Mouse (Mus musculus): Measurements from ENCODE around the gene Ncam1.

The Ncam1 gene

DNA sequence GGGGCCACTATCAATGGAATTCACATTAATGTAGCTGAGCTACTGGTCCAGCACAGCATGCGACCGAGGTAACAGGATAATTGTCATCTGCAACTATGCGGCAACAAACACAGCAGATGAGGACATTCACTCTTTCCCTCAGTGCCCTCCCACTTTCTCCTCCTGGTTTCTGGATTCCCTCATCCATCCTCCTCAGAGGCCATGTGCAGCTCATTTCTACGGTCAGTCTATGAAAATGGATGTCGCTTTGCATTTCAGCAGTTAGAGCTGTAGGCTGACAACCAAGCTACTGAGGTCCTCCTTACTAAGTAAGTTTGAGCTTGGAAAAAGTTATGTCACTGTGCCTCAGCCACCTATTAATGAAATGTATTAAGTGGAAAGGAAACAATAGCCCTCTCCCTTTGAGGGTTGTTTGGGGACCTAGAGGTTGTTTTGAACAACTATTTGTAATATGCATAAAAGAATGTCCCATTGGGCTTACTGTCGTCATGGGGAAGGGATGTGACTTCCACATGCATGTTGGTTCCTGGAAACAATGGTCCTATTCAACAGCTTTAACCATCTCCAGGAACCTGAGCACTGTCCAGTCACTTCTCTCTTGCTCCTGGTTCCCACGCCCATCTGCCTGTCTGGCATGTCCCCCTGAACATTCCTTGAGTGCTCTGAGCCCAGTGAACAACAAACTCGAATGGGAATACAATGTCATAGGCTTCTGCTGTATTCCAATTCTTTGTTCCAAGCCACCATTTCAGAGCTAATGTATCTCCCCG, 122.8 kb downstream of the Ncam1 start:
- in situ Hi-C loops (cut with MboI): no loop called here

GRCm38 (mm10) chr9:49672646-49673199, 126.0 kb downstream of the Ncam1 start:
- in situ Hi-C loops (cut with MboI): no loop called here

DNA sequence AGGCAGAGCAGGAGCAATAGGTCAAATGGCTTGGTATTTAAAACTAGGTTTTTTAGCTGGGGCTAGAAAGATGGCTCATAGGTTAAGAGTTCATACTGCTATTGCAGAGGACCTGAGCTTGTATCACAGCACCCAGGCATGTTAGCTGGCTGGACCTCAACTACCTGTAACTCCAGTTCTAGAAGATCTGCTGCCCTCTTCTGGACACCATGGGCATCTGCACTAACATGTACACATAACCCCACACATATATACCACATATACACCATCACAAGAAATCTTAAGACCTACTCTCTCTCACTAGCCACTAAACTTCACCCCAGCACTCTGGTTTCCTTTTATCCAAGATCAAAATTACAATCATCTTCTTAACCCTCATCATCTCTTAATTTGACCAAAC, 131.7 kb downstream of the Ncam1 start:
- in situ Hi-C loops (cut with MboI): no loop called here

- in situ Hi-C loops (cut with MboI): no loop called here
These were observed 133.4 kb downstream of the Ncam1 start for GRCm38 (mm10) chr9:49665361-49665760.

DNA sequence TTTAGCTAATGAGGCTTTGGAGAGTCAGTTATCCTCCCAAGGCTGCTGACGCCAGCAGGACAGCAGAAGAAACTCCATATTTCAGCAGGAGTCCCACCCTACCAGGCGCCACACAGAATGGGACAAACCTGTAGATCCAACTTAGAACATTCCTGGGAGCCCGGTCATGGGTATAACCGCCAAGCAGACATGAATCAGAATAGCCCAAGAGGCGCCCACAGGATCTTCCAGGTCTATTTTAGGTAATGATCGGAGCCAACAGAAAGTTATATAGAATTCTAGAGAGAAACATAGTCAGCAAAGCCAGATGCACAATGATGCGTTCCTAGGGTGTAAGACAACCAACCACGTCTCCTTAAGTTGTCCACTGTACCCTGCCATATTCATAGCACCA, 134.8 kb downstream of the Ncam1 start:
- in situ Hi-C loops (cut with MboI): no loop called here

DNA sequence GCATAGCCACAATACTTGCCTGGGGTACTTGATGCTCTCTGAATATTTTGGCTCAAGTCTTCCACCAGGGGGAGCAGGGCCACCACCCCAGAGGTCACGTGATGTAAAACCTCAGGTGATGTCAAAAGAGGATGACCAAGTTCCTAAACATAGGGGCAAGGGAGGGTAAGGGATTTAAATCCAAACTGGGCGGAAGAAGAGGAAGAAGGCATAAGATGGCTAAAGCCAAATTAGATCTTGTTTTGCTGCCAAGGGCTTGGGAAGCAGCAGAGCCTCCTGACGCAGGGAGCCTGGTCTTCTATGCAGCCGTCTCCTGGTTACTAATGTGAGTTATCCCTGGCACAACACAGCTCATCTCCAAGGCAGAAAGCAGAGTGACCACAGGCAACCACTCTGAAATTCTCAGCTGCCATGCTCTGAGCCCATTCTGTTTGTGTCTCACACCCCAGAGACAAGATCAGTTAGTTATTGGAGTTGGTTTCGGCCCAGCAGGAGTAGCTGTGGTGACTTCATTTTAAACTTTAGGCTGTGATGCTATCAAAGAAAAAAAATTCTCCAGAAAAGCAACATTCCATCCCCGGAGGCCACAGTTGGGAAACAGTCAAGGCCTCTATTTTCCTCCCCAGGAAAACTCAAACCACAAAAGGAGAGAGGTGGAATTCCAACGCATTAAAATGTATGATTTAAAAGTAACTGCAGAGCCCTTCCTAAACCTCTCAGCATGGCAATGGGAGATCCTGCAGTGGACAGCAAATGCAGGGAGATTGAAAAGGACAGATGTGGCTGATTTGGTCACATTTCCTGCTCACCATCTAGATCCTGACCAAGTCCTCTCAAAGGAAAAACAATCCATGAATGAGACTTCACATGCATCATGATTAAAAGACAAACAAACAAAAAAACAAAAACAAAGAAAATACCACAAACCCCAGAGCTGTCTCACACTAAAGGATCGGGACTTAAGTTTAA, 135.5 kb downstream of the Ncam1 start:
- in situ Hi-C loops (cut with MboI): no loop called here

- in situ Hi-C loops (cut with MboI): no loop called here
These were observed 137.2 kb downstream of the Ncam1 start for GRCm38 (mm10) chr9:49661480-49661879.

GRCm38 (mm10) chr9:49658381-49658856, 140.3 kb downstream of the Ncam1 start:
- in situ Hi-C loops (cut with MboI): no loop called here

GRCm38 (mm10) chr9:49654470-49654869, 144.3 kb downstream of the Ncam1 start:
- in situ Hi-C loops (cut with MboI): no loop called here

DNA sequence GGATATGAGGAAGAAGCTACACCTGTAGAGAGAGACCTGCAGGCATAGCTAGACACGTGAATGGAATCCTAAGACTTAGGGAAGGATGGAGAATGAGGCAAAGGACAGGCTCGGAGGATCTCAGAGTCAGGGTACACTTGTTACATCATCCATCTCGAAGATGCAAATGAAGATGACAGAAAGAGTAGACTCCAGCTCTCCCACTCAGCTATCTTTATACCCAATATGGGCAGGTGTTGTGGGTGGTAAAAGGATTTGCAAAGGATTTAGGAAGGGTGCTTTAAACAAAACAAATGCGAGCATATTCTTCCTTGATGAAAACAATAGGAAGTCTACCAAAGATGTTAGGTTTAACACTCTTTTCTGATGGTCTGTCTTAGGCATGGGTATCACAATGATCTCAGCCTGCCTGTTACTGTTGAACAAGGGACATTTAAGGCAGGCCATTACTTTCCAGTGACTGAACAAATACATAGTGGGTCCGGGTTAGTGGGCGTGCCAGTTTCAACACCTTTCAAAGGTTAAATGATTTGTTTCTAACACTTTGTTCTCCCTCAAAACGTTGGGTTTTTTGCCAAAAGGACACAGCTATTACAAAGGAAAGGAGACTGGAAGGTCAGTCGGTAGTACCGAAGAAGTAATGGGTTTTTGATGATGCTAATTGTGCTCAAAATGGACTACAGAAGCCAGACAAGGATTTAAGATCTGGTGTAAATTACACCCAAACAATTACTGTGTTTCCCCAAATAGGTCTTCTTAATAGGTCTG, 145.1 kb downstream of the Ncam1 start:
- in situ Hi-C loops (cut with MboI): no loop called here

DNA sequence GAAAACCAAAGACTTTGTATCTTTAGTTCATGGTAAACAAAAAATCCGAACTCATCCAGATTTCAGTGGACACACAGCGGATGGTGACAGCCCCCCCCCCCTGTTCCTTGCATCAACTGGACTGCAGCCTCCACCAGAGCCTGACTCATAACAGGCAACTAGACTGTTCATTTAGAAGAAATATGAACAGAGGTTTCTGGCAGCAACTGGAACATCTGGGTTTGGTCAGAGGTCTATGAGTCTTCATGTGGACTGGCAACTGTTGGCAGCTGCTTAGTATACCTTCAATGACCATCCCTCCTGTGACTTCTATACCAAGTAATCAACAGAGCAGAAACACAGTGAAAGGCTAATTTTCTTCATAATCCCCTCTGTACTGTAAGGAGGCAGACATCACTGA, 154.4 kb downstream of the Ncam1 start:
- in situ Hi-C loops (cut with MboI): no loop called here

- in situ Hi-C loops (cut with MboI): no loop called here
These were observed 158.0 kb downstream of the Ncam1 start for GRCm38 (mm10) chr9:49640764-49641163.

GRCm38 (mm10) chr9:49640142-49640541, 158.6 kb downstream of the Ncam1 start:
- in situ Hi-C loops (cut with MboI): no loop called here

- in situ Hi-C loops (cut with MboI): no loop called here
These were observed 160.8 kb downstream of the Ncam1 start for GRCm38 (mm10) chr9:49637955-49638354.

DNA sequence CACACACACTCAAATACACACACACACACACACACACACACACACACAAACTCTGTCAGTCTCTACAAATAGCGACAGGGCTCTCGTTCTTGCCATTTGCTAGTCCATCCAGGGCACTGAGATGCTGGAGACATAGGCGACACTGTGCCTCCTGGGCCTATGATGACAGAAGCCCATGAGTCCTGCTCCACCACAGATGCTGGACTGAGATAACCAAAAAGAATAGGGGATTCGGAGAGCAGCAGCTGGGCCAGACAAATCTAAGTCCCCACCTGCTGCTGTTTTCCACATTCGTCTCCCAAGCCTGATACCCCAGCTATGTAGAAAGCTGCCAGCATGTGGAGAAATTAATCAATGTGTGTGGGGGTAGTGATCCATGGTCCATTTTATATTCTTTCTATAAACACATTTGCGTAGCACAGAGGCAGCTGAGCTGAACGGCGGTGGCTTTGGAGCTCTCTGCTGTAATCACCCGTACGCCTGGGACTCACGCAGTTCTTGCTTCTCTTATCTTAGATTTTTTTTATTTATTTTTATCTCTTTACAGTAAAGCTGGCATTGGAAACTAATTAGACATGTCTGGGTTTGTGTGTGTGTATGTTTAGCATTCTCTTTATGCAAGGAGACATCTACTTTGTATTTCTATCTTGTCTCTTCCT, 162.9 kb downstream of the Ncam1 start:
- in situ Hi-C loops (cut with MboI): no loop called here

- in situ Hi-C loops (cut with MboI): no loop called here
These were observed 166.1 kb downstream of the Ncam1 start for GRCm38 (mm10) chr9:49632591-49632990.

DNA sequence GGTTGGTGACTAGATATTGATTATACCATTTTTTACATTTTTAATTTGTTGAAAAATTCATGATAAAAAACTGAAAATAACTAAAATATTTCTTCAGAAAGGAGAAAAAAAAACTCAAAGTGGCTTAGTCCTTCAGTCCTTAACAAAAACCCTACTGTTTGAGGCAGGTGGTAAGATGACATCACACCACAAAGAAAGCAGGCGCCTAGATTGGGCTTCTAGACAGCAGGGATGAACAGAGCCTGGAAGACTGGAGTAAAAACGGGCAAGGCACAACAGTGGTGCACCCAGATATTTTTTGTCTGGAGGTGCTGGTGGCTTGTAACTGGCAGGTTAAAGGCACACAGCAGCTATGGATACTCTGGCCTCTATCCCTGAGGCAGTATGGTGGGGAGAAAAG, 168.4 kb downstream of the Ncam1 start:
- in situ Hi-C loops (cut with MboI): no loop called here

- in situ Hi-C loops (cut with MboI): no loop called here
These were observed 173.8 kb downstream of the Ncam1 start for GRCm38 (mm10) chr9:49624910-49625309.

GRCm38 (mm10) chr9:49623934-49624505, 174.7 kb downstream of the Ncam1 start:
- in situ Hi-C loops (cut with MboI): no loop called here

DNA sequence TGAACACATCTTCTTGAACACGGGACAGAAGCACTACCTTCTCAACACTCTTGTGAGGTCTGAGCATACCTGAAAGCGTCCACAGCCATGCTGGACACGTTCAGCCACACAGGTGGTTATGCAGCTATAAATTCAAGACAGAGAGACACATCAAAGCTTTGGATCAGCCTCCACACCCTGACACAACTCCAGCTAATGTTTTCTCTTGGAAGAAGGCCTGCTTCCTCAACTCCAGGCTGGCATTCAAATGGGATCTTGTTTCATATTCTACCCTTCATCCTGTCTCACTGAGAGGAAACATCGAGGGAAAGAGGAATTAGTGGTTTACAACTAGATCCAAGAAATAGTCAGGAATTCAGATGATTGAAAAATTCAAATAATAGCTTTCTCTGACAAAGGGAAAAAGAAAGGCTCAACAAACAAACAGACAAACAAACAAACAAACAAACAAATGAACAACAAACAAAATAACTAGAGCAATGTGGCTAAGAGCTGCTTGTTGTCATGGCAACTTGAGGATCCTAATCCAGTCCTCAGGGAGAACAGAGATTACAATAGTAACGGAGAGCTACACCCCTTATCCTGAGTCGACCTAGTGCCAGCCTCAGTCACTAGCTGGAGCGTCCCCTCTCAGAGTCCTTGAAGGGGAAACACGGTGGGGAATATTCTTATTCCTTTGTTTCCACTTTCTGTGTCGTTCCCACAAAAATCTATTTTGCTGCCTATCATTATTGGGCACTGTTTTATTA, 175.6 kb downstream of the Ncam1 start:
- in situ Hi-C loops (cut with MboI): no loop called here

Measured in mature B cell (primary cell).